Mouse (Mus musculus) ovary, adult 18-20 months (tissue): ENCODE results near the gene Kif17.
A peak's percentile ranks its signal among the peaks of the same experiment; 100 is the strongest.

Experiments
- DNase-seq: peaks from one replicate; pipeline ENCODE4 v3.0.0; 2022; ENCODE audit warnings: low spot score, mixed read lengths

Kif17 gene

GRCm38 (mm10) chr4:138250088-138250960 is at the start of gene Kif17, which contains the start of gene Sh2d5:
TSS of gene Kif17 (plus strand) at chr4:138250435.
TSS of gene Sh2d5 (plus strand) at chr4:138250403.
- DNase-seq: peak; percentile 59

GRCm38 (mm10) chr4:138200769-138201168 is 49.5 kb upstream of the Kif17 start:
- no peak for DNase-seq

- no peak for DNase-seq
These were observed 48.5 kb upstream of the Kif17 start for GRCm38 (mm10) chr4:138201696-138202095.

GRCm38 (mm10) chr4:138210116-138210515 is 40.1 kb upstream of the Kif17 start:
- DNase-seq: peak; percentile 65

GRCm38 (mm10) chr4:138213861-138214260 is 36.4 kb upstream of the Kif17 start:
- DNase-seq: no peak

GRCm38 (mm10) chr4:138215671-138216199 is 34.5 kb upstream of the Kif17 start:
- no peak for DNase-seq

GRCm38 (mm10) chr4:138216200-138216890 is 33.9 kb upstream of the Kif17 start, which contains the start of gene Hp1bp3:
TSS of gene Hp1bp3 (plus strand) at chr4:138216296.
- peak; percentile 69 for DNase-seq

- peak; percentile 97 for DNase-seq
These were observed 33.3 kb upstream of the Kif17 start for GRCm38 (mm10) chr4:138216891-138217392.

- no peak for DNase-seq
These were observed 32.8 kb upstream of the Kif17 start for GRCm38 (mm10) chr4:138217441-138217840.

GRCm38 (mm10) chr4:138217951-138218685 is 32.1 kb upstream of the Kif17 start:
- DNase-seq: no peak

- DNase-seq: no peak
These were observed 30.9 kb upstream of the Kif17 start for GRCm38 (mm10) chr4:138219331-138219730.

GRCm38 (mm10) chr4:138220761-138221160 is 29.5 kb upstream of the Kif17 start:
- no peak for DNase-seq

- DNase-seq: no peak
These were observed 28.8 kb upstream of the Kif17 start for GRCm38 (mm10) chr4:138221406-138221805.

GRCm38 (mm10) chr4:138222396-138222795 is 27.8 kb upstream of the Kif17 start:
- DNase-seq: no peak

GRCm38 (mm10) chr4:138223623-138224022 is 26.6 kb upstream of the Kif17 start:
- DNase-seq: no peak

- DNase-seq: no peak
These were observed 3.2 kb upstream of the Kif17 start for GRCm38 (mm10) chr4:138246756-138247665.

- peak; percentile 43 for DNase-seq
These were observed 1.6 kb downstream of the Kif17 start for GRCm38 (mm10) chr4:138251819-138252218.

- no peak for DNase-seq
These were observed 2.0 kb downstream of the Kif17 start for GRCm38 (mm10) chr4:138252231-138252630.

GRCm38 (mm10) chr4:138257116-138257687 is 7.0 kb downstream of the Kif17 start:
- DNase-seq: no peak

GRCm38 (mm10) chr4:138258663-138259062 is 8.4 kb downstream of the Kif17 start:
- DNase-seq: no peak
